Mouse (Mus musculus) bone marrow, adult 2 months (tissue): Measurements from ENCODE around the gene Gm17093. TPM values are rescaled to one million over a fixed set of nuclear protein-coding genes. Genes with fewer than 3 reads are reported as not detected.
"Not testable (repeated sequence)": the region's sequence is repeated elsewhere in the genome, so short reads cannot be mapped to it uniquely, and the experiment has no call there.

Experiments
- H3K27ac ChIP-seq: fragments of 200-500 bp; 2 replicates; pipeline ENCODE4 v1.5.1; 2012; ENCODE audit warnings: low read depth, mild to moderate bottlenecking, control low read depth, inconsistent platforms, low read length; ENCODE audit not compliant: control insufficient read depth, poor library complexity, insufficient read depth
- H3K4me1 ChIP-seq: fragments of 200-500 bp; 2 replicates; pipeline ENCODE4 v1.6.1; 2011; ENCODE audit warnings: low read length; ENCODE audit not compliant: control insufficient read depth, insufficient read depth
- H3K4me3 ChIP-seq: fragments of 200-500 bp; replicated peaks from 2 replicates; pipeline ENCODE3; 2011; ENCODE audit warnings: mild to moderate bottlenecking, low read depth, low read length, control low read depth; ENCODE audit not compliant: control insufficient read depth
- WGBS: fragments of 180-500 bp; shearing (Covaris S2); methylation state at CpG from one replicate; pipeline ENCODE4 v1.1.7; 2018; 5-methylcytosine and 5-hydroxymethylcytosine counted together
- polyA plus RNA-seq: library from polyadenylated mRNA; stranded (reverse); fragments of >200 nt; gene quantifications from 2 replicates; pipeline ENCODE4 v1.2.4, GENCODE M21; 2011; ENCODE audit warnings: low replicate concordance; ENCODE audit not compliant: missing spikeins, insufficient read depth, insufficient read length

Gene Gm17093
- not detected in 2 replicates for polyA plus RNA-seq

GRCm38 (mm10) chr14:44517976-44518375 is at the start of gene Gm17093:
Gene Gm17093, plus strand, starts transcription at chr14:44518276.
- 66% methylated on average over 5 of the region's 5 CpGs for WGBS
- not testable (repeated sequence) for H3K27ac ChIP-seq, H3K4me1 ChIP-seq, H3K4me3 ChIP-seq

GRCm38 (mm10) chr14:44492163-44492562 is 25.9 kb upstream of the Gm17093 start, which contains the start of gene BC061237:
Gene BC061237, plus strand, starts transcription at chr14:44492463.
- not testable (repeated sequence) for H3K27ac ChIP-seq, H3K4me3 ChIP-seq, H3K4me1 ChIP-seq
- 93% methylated on average over 1 of the region's 1 CpGs for WGBS

GRCm38 (mm10) chr14:44547961-44548360 is 29.9 kb downstream of the Gm17093 start:
- H3K4me3 ChIP-seq, H3K4me1 ChIP-seq, H3K27ac ChIP-seq: not testable (repeated sequence)
- 79% methylated on average over 5 of the region's 5 CpGs for WGBS

Other genes with a start within 250 kb of the Gm17093 start
- gene Gm8220, start 232.7 kb upstream of the Gm17093 start, polyA plus RNA-seq = not detected in 2 replicates
- not detected in 2 replicates for gene Gm5930, start 179.7 kb upstream of the Gm17093 start, polyA plus RNA-seq
- not detected in 2 replicates for gene Gm8229, start 152.9 kb upstream of the Gm17093 start, polyA plus RNA-seq
- gene Gm3371, start 107.6 kb upstream of the Gm17093 start, polyA plus RNA-seq = not detected in 2 replicates
- not detected in 2 replicates for gene Gm8232, start 84.6 kb upstream of the Gm17093 start, polyA plus RNA-seq
- not detected in 2 replicates for gene BC061237, start 25.8 kb upstream of the Gm17093 start, polyA plus RNA-seq
- gene Gm8247, start 64.9 kb downstream of the Gm17093 start, polyA plus RNA-seq = not detected in 2 replicates
- not detected in 2 replicates for gene Gm5624, start 109.7 kb downstream of the Gm17093 start, polyA plus RNA-seq
- gene Gm8257, start 188.2 kb downstream of the Gm17093 start, polyA plus RNA-seq = not detected in 2 replicates
- gene Gm8267, start 232.1 kb downstream of the Gm17093 start, polyA plus RNA-seq = not detected in 2 replicates